Mouse (Mus musculus) CD4-positive naive resting alpha-beta T cell, adult 76 days (primary cell): Measurements from ENCODE around the gene Tex264. TPM values are rescaled to one million over a fixed set of nuclear protein-coding genes. Genes with fewer than 3 reads are reported as not detected.

Experiments
- total RNA-seq: library from RNA; stranded (reverse); gene quantifications from one replicate; pipeline ENCODE4 v1.2.4, GENCODE M21; 2023

Tex264 gene
- total RNA-seq: 53.7 TPM

GRCm38 (mm10) chr9:106685249-106686101, at the start of gene Tex264:
Gene Tex264, minus strand, starts transcription at chr9:106685927.

GRCm38 (mm10) chr9:106655884-106656720, 29.6 kb downstream of the Tex264 start, which contains the start of gene Grm2:
Gene Grm2, minus strand, starts transcription at chr9:106656082.

GRCm38 (mm10) chr9:106626282-106626681, 59.4 kb downstream of the Tex264 start, which contains the start of gene Iqcf6:
Gene Iqcf6, plus strand, starts transcription at chr9:106626582.

Other genes with a start within 250 kb of the Tex264 start
- 13.1 TPM for gene Acy1, start 247.6 kb downstream of the Tex264 start, total RNA-seq
- 4.9 TPM for gene Abhd14b, start 238.5 kb downstream of the Tex264 start, total RNA-seq
- gene Abhd14a, start 238.2 kb downstream of the Tex264 start, total RNA-seq: 6.9 TPM
- gene Pcbp4, start 232.6 kb downstream of the Tex264 start, total RNA-seq: 15.2 TPM
- gene Gpr62, start 220.0 kb downstream of the Tex264 start, total RNA-seq: 0.38 TPM
- gene Rrp9, start 210.0 kb downstream of the Tex264 start, total RNA-seq: 71.1 TPM
- gene Parp3, start 209.0 kb downstream of the Tex264 start, total RNA-seq: 59.3 TPM
- not detected for gene Iqcf1, start 186.0 kb downstream of the Tex264 start, total RNA-seq
- not detected for gene Iqcf5, start 171.4 kb downstream of the Tex264 start, total RNA-seq
- gene Iqcf3, start 124.3 kb downstream of the Tex264 start, total RNA-seq: not detected
- not detected for gene Iqcf4, start 114.9 kb downstream of the Tex264 start, total RNA-seq
- gene Iqcf6, start 59.3 kb downstream of the Tex264 start, total RNA-seq: not detected
- not detected for gene Grm2, start 29.8 kb downstream of the Tex264 start, total RNA-seq
- 35.5 TPM for gene Rad54l2, start 103.3 kb upstream of the Tex264 start, total RNA-seq
- 53.2 TPM for gene Dcaf1, start 135.9 kb upstream of the Tex264 start, total RNA-seq
- gene Rbm15b, start 201.5 kb upstream of the Tex264 start, total RNA-seq: 39.9 TPM
- 93.0 TPM for gene Manf, start 206.1 kb upstream of the Tex264 start, total RNA-seq